Mouse (Mus musculus) kidney, postnatal 4 days (tissue): ENCODE measurements at regions not wholly inside any gene's neighbourhood (a gene's known extent, or its start where the extent isn't known, plus 50 kb on each side); places are given as distances from the start of the nearest gene placed in this dataset.

Experiments used
- DNase-seq, 2 experiments: peaks; one replicate each; pipeline ENCODE4 v3.0.0; 2021; ENCODE audit warnings: mixed read lengths in 2 of 2

DNA sequence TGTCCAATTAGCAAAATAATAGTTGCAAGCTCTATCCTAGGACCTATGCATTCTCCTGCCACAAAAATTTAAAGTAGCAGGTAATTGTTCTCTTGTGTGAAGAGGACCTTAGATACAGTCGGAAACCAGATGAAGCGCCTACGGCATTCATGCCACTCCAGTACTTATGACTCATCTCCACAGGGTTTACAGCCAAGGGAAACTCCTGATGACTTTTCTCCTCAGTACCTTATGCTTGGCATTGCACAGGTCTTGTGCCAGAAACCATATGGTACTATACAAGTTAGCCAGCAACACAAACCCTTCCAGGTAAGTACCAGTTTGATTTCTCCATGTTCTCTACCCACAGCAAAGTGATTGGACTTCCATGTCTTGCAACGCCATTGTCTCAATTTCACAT is 606.3 kb upstream of the Dmac1 start:
- DNase-seq: no peak

DNA sequence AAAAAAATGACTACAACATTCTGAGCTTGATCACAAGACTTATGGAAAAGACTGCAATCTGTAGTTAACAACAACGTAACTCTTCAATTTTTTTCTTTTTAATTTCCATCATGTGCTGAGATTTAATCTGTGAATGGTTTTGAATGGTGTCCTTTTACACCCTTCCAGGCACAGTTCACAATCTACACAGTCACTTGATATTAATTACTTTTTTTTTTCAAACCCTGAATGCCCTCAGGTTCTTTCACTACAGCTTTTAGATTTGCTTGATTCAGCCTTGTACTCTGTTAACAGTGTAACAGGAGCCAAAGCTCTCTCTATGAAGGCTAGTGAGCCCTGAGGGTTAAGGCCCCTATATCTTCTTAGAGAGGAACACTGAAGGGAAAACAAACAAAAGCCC is 591.7 kb upstream of the Dmac1 start:
- DNase-seq: no peak

DNA sequence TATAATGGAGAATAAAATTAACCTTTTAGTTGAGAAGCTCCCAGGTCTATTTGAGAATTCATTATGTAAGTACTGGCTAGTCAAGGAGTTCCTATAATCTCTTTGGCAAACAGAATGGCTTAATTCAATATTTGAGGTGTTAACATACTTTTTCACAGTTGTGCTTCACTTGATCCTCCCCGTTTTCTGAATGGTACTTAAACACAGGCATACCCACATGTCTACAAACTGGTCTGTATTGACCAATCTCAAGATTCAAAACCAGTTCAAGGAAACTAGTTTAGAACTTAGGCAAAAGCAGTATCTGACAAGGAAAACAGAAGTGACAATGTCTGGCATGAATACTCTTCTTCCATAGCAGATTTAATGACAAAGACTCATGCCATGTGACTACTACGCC is 583.0 kb upstream of the Dmac1 start:
- no peak for DNase-seq

DNA sequence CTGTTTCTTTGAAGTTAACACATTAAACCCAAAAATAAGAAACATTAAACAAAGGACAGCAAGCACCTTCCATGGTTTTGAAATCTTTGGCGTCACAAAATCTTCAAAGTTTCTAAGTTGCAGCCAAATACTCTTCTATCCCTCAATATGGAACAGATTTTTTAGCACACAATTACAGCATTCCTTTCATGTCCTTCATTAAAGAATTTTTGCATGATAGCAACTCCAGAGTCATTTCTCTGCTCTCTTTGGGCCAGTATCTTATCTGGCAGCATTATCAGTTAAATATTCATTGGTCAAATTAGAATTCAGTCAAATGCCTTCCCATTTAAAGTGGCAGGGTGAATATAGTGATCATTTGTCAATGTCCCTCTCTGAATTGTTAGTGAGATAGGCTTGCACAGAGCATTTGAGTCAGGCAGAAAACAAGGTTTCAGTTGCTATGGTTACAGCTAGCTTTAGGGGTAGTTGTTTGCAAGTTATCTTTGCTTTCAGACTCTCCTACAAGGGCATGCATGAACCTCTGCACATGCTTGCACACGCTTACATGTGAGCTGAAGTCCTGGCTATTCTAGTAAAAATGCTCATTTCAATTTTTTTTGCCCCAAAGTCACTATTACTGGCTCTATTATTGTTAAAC is 579.8 kb upstream of the Dmac1 start:
- no peak for DNase-seq

DNA sequence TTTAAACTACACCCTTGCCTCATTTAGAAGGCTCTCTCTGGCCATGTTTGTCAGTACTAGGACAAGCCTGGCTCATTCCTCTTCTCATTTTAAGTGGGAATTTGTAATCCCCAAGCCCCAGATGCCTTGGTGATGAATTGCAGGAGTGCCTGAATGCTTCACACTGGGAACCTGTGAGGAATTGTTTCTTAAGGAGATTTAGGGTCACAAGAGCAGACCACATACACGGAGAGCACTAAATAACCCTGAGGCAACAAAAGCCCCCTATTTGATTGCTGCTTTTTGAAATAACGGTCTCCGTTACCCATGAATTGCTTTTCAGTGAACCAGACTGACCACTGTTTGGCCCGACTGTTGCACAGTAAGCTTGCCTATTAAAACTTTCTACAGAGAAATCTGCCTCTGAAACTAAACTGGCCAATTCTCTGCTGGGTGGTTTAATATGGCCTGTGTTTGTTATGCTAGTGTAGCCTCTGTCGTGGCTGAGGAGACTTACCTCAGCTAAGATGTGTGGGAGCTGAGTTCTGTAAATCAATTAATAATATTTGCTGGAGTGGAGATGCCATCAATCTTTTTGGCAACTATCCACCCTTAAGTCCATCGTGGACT is 577.7 kb upstream of the Dmac1 start:
- DNase-seq: no peak

DNA sequence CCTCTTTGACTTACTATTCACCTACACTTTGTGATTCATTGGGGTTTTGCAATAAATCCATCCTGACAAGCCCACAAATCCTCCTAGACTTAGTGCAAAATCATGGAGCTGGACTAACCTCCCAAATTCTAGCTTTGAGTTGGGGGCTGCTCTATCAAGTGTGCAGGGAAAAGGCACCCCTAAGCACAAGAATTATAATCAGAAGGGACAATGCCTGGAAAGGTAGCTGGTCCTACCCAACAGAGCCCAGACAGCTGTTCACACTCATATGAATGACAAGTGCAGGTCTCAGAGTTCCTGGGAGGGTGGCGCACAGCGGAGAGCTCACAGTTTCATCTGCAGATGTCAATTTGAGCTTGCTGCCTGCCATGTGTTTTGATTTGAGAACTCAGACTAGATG is 572.2 kb upstream of the Dmac1 start:
- DNase-seq: no peak

DNA sequence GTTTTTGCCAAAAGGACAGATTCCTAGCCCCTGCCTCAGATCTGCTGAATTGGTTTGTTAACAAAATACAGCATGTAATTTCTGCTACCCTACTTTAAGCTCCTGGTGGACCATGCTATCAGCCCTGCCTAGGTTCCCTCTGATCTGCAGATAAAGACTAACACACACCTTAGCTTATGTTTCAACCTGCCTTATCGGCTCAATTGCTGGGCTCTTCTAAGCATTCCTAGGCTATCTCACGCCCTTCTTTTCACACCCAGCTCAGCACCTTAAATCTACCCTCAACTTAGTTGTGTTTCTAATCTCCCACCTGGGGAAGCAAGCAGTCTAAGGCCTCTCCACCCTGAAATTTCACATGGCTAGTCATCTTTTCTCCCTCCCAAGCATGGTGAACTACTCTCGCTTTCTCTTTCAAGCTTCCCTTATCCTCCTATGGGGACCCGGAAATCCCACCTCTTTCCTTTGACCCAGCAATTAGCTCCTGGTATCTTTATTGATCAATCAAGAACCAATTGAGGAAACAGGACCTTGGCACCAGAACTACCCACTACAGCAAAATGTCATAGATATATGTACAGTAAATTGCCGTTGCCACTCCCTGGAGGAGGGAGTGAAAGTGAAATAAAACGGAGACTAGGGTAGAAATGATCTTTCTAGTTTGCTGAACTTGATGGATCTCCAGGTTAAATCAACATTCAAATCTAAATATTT is 569.7 kb upstream of the Dmac1 start:
- no peak for DNase-seq

DNA sequence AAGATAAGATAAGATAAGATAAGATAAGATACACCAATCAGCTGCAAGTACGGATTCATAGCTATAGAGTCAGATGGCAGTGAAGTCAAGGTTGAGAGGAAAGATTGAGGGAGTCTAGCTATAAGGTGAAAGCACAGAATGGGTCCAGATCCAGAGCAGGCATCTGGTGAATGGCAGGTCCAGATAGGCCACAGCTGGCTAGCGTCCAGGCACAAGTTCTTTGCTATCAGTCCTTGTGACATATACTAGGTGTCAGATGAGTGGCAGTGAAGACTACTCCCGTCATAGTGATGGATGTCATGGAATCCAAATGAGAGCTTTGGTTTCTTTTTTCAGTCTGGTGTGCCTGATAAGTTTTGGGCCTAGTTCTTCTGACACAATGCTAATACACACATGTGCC is 566.9 kb upstream of the Dmac1 start:
- no peak for DNase-seq

DNA sequence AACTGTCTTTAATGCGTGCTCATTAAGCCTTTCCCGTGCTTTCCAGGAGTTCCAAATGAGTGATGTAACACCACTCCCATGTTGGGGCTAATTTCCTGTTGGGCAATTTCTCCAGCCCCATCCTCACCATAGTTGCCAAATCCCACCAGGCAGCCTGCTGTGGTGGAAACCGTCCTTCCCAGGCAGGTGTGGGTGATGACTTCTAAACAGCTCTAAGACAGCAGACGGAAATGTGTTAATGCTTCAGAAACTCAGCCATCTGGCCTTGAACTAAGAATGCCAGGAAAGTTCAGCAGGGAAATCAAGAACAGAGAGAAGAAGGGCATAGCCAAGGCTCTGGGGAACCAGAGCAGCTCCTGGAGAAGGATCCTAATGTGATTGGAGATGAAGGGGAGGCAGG is 560.5 kb upstream of the Dmac1 start:
- DNase-seq: no peak

DNA sequence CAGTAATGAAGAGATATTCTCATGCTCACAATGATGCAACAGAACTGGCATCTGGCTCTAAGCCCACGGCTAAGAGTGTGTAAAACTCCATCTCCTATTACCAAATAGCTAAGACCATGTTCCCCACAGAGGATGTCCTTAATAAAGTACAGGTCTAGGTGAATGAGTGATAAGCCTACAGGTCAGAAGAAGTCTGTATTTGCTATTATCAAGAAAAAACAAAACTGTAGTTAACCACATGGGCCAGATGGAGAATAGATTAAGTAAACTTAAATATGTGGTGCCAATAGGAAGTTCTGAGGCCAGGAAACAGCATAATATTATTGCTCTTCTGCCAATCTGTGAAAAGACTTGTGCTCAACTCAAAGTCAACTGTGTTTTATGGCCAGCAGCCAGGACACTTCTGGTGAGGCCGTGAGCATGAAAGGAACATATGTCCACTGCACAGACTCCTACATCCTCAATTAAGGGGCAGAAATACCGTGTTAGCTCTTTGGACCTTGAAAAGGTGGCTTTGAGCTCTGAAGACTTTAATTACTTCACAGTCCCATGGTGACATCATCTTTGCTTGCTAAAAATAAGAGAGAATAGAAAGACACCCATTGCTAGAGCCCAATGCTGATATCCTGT is 549.1 kb upstream of the Dmac1 start:
- no peak for DNase-seq

DNA sequence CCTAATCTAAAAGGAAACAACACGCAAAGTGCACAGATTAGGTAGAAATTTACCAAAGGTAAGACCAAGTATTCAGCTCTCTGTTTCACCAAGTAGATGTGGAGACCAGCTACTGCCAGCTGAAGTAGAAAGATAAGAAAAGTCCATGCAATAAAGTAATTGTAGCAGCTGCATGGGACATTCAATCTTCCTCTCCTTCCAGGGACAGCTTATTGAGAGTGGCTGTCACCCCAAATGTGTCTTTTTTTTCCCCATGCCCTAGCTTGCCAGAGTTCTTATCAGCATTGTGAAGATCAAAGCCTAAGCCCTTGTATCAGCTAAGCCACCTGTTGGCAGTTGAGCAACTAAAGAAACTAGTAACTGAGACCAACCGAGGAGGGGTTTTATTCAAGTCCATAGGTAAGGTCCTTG is 541.1 kb upstream of the Dmac1 start:
- no peak for DNase-seq

DNA sequence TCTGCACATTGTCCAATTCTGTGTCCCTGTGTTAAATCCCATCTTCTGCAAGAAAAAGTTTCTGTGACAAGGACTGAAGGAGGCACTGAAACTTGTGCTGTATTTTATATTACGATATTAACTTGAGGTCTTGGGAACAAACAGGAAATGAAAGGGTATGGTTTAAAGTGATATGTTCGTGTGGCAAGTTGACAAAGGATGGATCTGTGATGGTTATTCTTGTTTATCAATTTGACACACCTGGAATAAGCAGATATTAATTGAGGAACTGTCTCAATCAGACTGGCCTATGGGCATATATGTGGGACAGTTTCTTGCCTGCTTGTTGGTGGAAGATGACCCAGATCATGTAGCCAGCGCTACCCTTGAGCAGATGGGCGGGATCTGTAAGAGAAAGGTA is 537.9 kb upstream of the Dmac1 start:
- DNase-seq: no peak

DNA sequence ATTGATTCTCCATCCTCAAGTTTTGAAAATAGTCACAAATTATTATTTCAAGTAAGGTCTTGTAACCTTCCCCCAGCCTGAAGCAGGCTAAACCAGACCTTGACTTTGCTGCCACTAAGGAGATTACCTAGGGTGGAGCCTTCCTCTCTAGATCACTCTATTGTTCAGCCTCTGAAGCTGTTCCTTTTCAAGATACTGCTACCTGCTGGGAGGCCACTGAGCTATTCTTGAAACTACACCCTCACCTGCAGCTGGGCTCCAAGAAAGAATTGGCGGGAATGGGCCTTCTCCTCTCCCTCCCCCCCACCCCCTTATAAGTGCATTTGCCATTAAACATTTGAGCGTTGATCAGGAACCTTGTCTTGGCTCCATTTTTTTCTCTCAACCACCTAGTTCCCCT is 534.2 kb upstream of the Dmac1 start:
- DNase-seq: no peak

DNA sequence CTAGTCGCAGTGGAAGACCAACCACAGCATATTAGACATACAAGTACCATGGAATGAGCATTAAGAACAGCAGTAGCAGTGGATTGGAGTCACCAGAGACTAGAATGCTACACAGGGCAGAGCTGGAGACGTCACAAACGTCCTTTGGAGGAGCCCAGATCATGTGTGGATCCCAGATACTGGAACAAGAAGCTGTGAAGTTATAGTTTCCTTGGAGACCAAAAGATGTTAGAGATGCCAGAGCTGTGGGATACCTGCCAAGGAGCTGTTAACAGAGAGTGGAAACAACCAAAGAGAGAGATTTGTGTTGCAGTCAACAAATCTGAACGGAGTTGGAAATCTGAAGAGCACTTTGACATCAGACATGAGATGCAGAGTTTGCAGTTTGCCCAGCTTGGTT is 523.8 kb upstream of the Dmac1 start:
- no peak for DNase-seq

DNA sequence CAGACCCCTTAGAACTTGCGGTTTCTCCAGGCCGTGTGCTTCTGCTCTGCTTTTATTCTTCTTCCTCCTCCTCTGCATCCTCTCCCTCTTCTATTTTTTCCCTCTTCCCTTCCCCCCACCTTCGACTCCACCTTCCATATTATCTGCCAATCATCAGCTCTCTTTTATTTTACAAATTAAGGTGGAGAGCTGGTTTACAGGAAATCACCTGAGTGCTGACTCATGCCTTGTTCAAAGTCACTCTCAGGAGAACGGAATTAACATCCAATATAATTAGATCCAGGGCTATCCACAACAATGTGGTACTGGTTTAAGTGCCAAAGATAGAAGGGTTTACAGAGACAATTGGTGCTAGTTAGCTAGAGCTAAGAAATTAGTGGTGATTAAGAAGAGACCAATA is 523.1 kb upstream of the Dmac1 start:
- no peak for DNase-seq

DNA sequence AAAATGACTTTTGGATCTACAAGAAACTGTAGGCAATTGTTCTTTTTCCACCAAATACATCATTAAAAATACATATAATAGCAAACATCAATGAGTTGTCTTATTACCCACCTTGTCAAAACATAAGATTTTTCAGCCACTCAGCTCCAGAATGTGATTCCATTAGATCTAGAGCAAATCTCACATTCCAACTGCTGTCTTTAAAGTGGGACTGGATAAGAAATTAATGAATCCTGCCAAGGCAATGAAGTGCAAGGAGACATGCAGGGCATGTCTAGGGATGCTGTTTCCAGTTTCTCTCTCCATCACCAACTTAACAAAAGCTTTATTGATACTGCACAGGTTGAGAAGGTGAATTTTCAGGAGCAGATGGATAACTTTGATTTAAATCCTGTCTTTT is 513.7 kb upstream of the Dmac1 start:
- DNase-seq: no peak

DNA sequence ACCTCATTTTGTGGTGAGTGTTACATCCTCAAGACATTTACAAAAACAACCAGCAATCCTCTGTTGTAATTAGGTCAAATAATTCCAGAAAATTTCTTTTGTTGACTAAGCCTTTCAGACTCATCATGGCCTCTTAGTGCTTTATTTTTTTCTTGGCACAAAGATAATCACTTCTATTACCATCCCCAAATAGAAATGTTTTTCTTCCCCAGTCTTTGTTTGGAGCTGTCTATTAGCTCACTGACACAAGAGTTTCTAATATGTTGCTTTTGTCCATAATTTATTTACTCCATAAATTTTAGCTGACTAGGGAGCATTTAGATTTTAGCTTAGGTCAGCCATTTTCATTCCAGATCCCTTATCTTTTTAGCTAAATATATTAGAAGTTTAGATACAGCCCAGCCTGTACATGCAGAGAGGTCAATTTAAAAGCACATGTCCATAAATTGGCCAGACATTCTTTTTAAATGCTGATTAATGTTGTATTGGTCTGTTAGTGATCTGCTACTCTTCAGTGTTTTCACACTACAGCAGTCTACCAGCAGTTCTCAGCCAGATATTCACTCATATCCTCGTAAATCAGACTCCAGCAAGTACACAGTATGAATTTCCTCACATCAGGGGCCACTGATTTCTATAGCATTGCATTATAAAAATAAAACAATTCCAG is 513.0 kb upstream of the Dmac1 start:
- no peak for DNase-seq

DNA sequence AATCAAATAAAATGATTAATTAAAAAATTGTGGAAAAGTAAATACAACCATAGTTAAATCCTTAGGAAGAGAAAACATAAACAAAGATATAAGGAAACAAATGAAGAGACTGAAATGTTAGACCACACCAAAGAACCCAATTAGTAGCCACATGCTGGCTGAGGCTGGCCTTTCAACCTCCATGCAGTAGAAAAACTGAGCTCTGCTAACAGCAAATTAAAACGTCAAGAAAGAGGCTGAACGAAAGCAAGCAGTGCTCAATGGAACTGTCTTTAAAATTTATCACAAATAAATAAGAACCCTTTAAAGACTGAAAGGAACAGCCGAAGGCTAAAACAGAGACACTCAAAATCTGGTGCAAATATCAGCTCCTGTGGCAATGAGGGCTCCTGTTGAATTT is 509.3 kb upstream of the Dmac1 start:
- DNase-seq: no peak

DNA sequence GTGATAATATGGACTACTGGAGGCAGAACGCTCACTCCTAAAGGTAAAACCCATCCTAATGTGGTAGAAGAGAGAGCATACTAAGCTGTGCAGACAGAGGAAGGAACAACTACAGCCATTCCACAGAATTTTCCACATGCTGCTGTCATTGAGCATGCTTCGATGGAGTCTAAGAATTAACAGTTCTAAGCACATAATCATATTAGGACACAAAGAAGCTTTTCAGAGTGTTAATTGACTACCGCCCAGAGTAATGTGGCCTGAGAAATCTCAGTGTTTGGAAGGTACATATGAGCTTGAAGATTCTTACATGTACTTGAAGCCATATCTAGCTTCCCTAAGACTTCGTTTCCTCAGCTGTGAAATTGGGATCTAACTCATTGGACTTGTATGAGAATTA is 508.3 kb upstream of the Dmac1 start:
- no peak for DNase-seq

DNA sequence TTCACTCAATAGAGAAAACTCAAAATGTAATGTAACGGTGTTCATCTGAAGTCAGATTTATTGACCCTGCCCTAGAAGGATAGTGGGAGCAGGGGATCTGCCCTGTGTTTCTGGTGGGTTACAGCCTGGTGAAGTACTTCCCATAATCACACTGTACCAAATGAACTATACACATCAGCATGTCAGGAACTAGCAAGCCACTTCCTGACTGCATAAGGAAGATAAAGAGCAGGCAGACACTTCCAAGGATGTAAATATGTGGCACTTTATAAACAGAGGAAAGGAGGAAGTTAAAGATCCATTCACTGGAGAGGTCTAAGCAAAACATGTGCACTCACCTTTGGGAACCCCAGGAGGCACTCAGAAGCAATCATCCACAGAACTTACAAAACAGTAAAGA is 501.4 kb upstream of the Dmac1 start:
- DNase-seq: no peak

DNA sequence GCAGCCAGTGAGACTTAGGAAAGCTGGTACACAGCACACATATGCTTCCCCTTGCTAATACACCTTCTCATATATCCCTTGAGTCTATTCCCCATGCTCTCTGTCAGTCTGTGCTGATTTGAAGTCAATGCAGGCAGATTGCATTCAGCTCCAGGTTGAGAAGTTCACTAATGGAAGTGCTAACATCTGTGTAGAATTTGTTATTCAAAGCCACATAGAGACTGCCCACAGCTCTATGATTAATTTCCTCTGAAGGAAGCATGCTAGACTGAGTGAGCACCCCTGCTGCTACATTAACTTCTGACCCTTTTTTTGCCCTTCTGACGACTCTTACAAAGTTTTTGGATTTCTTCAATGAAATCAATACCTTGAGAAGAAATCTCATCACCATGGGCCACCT is 486.0 kb upstream of the Dmac1 start:
- no peak for DNase-seq

DNA sequence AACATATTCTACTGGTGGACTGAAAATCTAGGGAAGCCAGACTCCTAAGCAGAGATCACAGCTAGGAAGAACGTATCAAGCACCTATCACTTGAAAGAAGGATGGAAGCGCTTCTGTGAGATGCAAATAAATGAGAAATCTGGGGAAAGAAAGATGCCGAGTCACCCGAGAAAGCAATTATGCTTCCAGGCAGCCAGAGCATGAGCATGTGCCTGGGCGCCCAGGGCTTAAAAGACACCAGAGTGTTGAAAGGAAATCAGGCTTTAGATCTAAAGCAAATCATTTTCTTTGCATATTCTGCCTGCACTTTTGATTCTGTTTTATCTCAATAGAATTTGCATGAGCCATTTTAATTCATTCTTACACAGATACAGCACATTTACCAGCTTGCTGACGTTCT is 466.5 kb upstream of the Dmac1 start:
- no peak for DNase-seq

DNA sequence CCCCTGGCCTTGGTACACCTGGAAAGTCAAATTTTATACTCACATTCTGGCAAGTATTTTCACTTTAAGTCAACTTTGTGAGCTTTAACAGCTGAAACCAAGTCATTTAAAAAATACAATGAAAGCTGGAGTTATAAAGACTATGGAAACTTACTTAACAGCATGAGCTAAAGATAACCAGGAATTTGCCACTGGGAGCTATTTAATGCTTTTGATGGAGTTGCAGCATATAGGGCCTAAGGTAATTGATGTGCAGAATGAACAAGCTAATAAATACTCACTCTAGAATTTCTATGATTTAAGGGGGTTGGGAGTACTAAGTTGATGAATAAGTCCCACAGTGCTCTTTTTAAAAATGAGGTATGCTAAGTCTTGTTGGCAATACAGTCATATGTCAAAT is 463.5 kb upstream of the Dmac1 start:
- DNase-seq: no peak
